Mouse (Mus musculus) MEL (cell line): ENCODE results near the gene Nme9.

ENCODE experiments used
- BHLHE40 ChIP-seq: IDR thresholded peaks from 2 replicates; pipeline ENCODE4 v1.6.1; 2012; ENCODE audit warnings: low read depth, mild to moderate bottlenecking, inconsistent platforms, low read length, improper control_type of control experiment, borderline replicate concordance
- E2F4 ChIP-seq: IDR thresholded peaks from 2 replicates; pipeline ENCODE4 v1.6.1; 2011; ENCODE audit warnings: low read depth, low read length, improper control_type of control experiment, borderline replicate concordance
- NRF1 ChIP-seq: IDR thresholded peaks from 2 replicates; pipeline ENCODE4 v1.6.1; 2014; ENCODE audit warnings: low read depth, mild to moderate bottlenecking, inconsistent platforms, low read length, improper control_type of control experiment, moderate library complexity; ENCODE audit not compliant: poor library complexity, insufficient read depth, severe bottlenecking
- POLR2AphosphoS2 ChIP-seq: IDR thresholded peaks from 2 replicates; pipeline ENCODE4 v1.6.1; 2011; ENCODE audit warnings: low read length, improper control_type of control experiment
- RCOR1 ChIP-seq: IDR thresholded peaks from 2 replicates; pipeline ENCODE4 v1.6.1; 2012; ENCODE audit warnings: low read depth, mild to moderate bottlenecking, inconsistent platforms, low read length, improper control_type of control experiment

- TF ChIP-seq RCOR1, result no peak
- TF ChIP-seq NRF1, result no peak
- TF ChIP-seq E2F4, result no peak
- no peak for TF ChIP-seq BHLHE40
- no peak for TF ChIP-seq POLR2AphosphoS2
Measured at GRCm38 (mm10) chr9:99444590-99445178, 6.6 kb upstream of the Nme9 start.
